Mouse (Mus musculus): ENCODE measurements around the gene Npc1l1. TPM values are rescaled to one million over a fixed set of nuclear protein-coding genes. Genes with fewer than 3 reads are reported as not detected.

The Npc1l1 gene
- polyA plus RNA-seq, 1 experiment from 2014 or later, result 0.04 TPM

- no peaks in the 10 kb centered on the region for H3K36me3 ChIP-seq
- H3K4me3 ChIP-seq, result peak within 1 kb of the TSS; percentile 59
- H3K27ac ChIP-seq (replicated peaks), result peak within 1 kb of the TSS; percentile 98
- H3K27me3 ChIP-seq, result no peaks in the 10 kb centered on the region
- no peaks in the 10 kb centered on the region for H3K9me3 ChIP-seq
- peak within 1 kb of the TSS; percentile 74 for H3K9ac ChIP-seq (replicated peaks)
- under 1% methylated on average over 39 of the region's 39 CpGs for WGBS
- H3K4me1 ChIP-seq, result peaks cover 29% of the 10 kb centered on the region
- peak; percentile 96 for ATAC-seq (replicated peaks)
- H3K4me2 ChIP-seq (replicated peaks), result peak within 1 kb of the TSS; percentile 78
Measured at GRCm38 (mm10) chr11:6200087-6200569, 29.8 kb downstream of the Npc1l1 start, which contains the start of gene Nudcd3. Nudcd3 (minus strand) TSS chr11:6200415.

GRCm38 (mm10) chr11:6199410-6200086 lies 30.4 kb downstream of the Npc1l1 start, which contains the start of gene A730071L15Rik:
A730071L15Rik (plus strand) TSS chr11:6200029.
- WGBS, result 2% methylated on average over 35 of the region's 35 CpGs
- Histone ChIP-seq H3K9me3 (no peaks in the 10 kb centered on the region), H3K4me2 (replicated peaks) (peak within 1 kb of the TSS; percentile 78), H3K4me1 (peaks cover 29% of the 10 kb centered on the region), H3K36me3 (no peaks in the 10 kb centered on the region), H3K27ac (replicated peaks) (peak within 1 kb of the TSS; percentile 98), H3K4me3 (peak within 1 kb of the TSS; percentile 59), H3K27me3 (no peaks in the 10 kb centered on the region), H3K9ac (replicated peaks) (peak within 1 kb of the TSS; percentile 74)
- ATAC-seq (replicated peaks), result peak; percentile 61

GRCm38 (mm10) chr11:6198449-6198848 lies 31.5 kb downstream of the Npc1l1 start:
- Histone ChIP-seq H3K9ac (replicated peaks) (no peak overlapping the region), H3K4me2 (replicated peaks) (peak overlapping the region; percentile 78), H3K27ac (replicated peaks) (no peak overlapping the region), H3K4me3 (peak overlapping the region; percentile 59), H3K36me3 (no peaks in the 10 kb centered on the region), H3K9me3 (no peaks in the 10 kb centered on the region), H3K27me3 (no peaks in the 10 kb centered on the region), H3K4me1 (peaks cover 29% of the 10 kb centered on the region)
- WGBS, result 93% methylated on average over 4 of the region's 4 CpGs
- ATAC-seq (replicated peaks), result no peak

- H3K27ac ChIP-seq (replicated peaks), result no peak overlapping the region
- H3K9me3 ChIP-seq, result no peaks in the 10 kb centered on the region
- H3K4me1 ChIP-seq, result peaks cover 29% of the 10 kb centered on the region
- no peak for ATAC-seq (replicated peaks)
- no peak overlapping the region for H3K4me3 ChIP-seq
- H3K27me3 ChIP-seq, result no peaks in the 10 kb centered on the region
- H3K9ac ChIP-seq (replicated peaks), result no peak overlapping the region
- H3K4me2 ChIP-seq (replicated peaks), result no peak overlapping the region
- WGBS, result 93% methylated on average over 8 of the region's 8 CpGs
- peaks cover 12% of the 10 kb centered on the region; the same call in 1 of the 2 replicates for H3K36me3 ChIP-seq
Measured at GRCm38 (mm10) chr11:6196780-6197179, 33.2 kb downstream of the Npc1l1 start.

- H3K27ac ChIP-seq (replicated peaks), result peak overlapping the region; percentile 58
- WGBS, result 1% methylated on average over 2 of the region's 2 CpGs
Measured at GRCm38 (mm10) chr11:6187878-6188277, 42.1 kb downstream of the Npc1l1 start.

GRCm38 (mm10) chr11:6187399-6187798 lies 42.5 kb downstream of the Npc1l1 start:
- H3K4me2 ChIP-seq (replicated peaks), result no peak overlapping the region
- 83% methylated on average over 3 of the region's 3 CpGs for WGBS
- H3K27ac ChIP-seq (replicated peaks), result peak overlapping the region; percentile 58
- H3K27me3 ChIP-seq, result no peaks in the 10 kb centered on the region
- no peak overlapping the region for H3K9ac ChIP-seq (replicated peaks)
- peak; percentile 47; the same call in 1 of the 2 replicates for ATAC-seq (replicated peaks)
- H3K9me3 ChIP-seq, result no peaks in the 10 kb centered on the region
- H3K36me3 ChIP-seq, result peaks cover 11% of the 10 kb centered on the region; the same call in 1 of the 2 replicates
- H3K4me3 ChIP-seq, result no peak overlapping the region
- peaks cover 34% of the 10 kb centered on the region for H3K4me1 ChIP-seq

More at GRCm38 (mm10) chr11:6187878-6188277, 42.1 kb downstream of the Npc1l1 start:
- no peak overlapping the region for H3K9ac ChIP-seq (replicated peaks)
- no peak overlapping the region for H3K4me2 ChIP-seq (replicated peaks)
- peaks cover 16% of the 10 kb centered on the region; the same call in 1 of the 2 replicates for H3K36me3 ChIP-seq
- H3K9me3 ChIP-seq, result no peaks in the 10 kb centered on the region
- no peak overlapping the region for H3K4me3 ChIP-seq
- no peaks in the 10 kb centered on the region for H3K27me3 ChIP-seq
- ATAC-seq (replicated peaks), result peak; percentile 69
- peaks cover 31% of the 10 kb centered on the region for H3K4me1 ChIP-seq

GRCm38 (mm10) chr11:6184202-6184935 lies 45.6 kb downstream of the Npc1l1 start:
- ATAC-seq (replicated peaks), result no peak
- no peaks in the 10 kb centered on the region for H3K9me3 ChIP-seq
- no peak overlapping the region for H3K4me3 ChIP-seq
- H3K27me3 ChIP-seq, result no peaks in the 10 kb centered on the region
- H3K4me2 ChIP-seq (replicated peaks), result no peak overlapping the region
- H3K27ac ChIP-seq (replicated peaks), result peak overlapping the region; percentile 72
- H3K9ac ChIP-seq (replicated peaks), result no peak overlapping the region
- peaks cover 36% of the 10 kb centered on the region for H3K4me1 ChIP-seq
- WGBS, result 69% methylated on average over 11 of the region's 11 CpGs
- H3K36me3 ChIP-seq, result peaks cover under 1% of the 10 kb centered on the region; the same call in 1 of the 2 replicates

GRCm38 (mm10) chr11:6183246-6183645 lies 46.7 kb downstream of the Npc1l1 start:
- no peaks in the 10 kb centered on the region for H3K36me3 ChIP-seq
- ATAC-seq (replicated peaks), result no peak
- 72% methylated on average over 2 of the region's 2 CpGs for WGBS
- H3K9me3 ChIP-seq, result no peaks in the 10 kb centered on the region
- H3K9ac ChIP-seq (replicated peaks), result no peak overlapping the region
- H3K27ac ChIP-seq (replicated peaks), result peak overlapping the region; percentile 68
- H3K4me2 ChIP-seq (replicated peaks), result no peak overlapping the region; the same call in 1 of the 2 replicates
- no peaks in the 10 kb centered on the region for H3K27me3 ChIP-seq
- no peak overlapping the region for H3K4me3 ChIP-seq
- peaks cover 44% of the 10 kb centered on the region for H3K4me1 ChIP-seq

GRCm38 (mm10) chr11:6180811-6181399 lies 49.0 kb downstream of the Npc1l1 start:
- Histone ChIP-seq H3K9me3 (no peaks in the 10 kb centered on the region), H3K27me3 (no peaks in the 10 kb centered on the region), H3K27ac (replicated peaks) (no peak overlapping the region), H3K4me3 (no peak overlapping the region), H3K9ac (replicated peaks) (no peak overlapping the region), H3K4me2 (replicated peaks) (no peak overlapping the region), H3K36me3 (no peaks in the 10 kb centered on the region), H3K4me1 (peaks cover 39% of the 10 kb centered on the region)
- 62% methylated on average over 6 of the region's 6 CpGs for WGBS
- no peak for ATAC-seq (replicated peaks)

- Histone ChIP-seq H3K9ac (replicated peaks) (no peak overlapping the region), H3K4me1 (peaks cover 29% of the 10 kb centered on the region), H3K4me2 (replicated peaks) (no peak overlapping the region), H3K27ac (replicated peaks) (no peak overlapping the region), H3K9me3 (no peaks in the 10 kb centered on the region), H3K36me3 (no peaks in the 10 kb centered on the region), H3K4me3 (no peak overlapping the region), H3K27me3 (no peaks in the 10 kb centered on the region)
- ATAC-seq (replicated peaks), result no peak
- 14% methylated on average over 8 of the region's 8 CpGs for WGBS
Measured at GRCm38 (mm10) chr11:6179194-6179593, 50.7 kb downstream of the Npc1l1 start.

GRCm38 (mm10) chr11:6178673-6179166 lies 51.2 kb downstream of the Npc1l1 start:
- no peak overlapping the region for H3K27ac ChIP-seq (replicated peaks)
- H3K4me2 ChIP-seq (replicated peaks), result no peak overlapping the region
- no peak for ATAC-seq (replicated peaks)
- H3K4me1 ChIP-seq, result peaks cover 24% of the 10 kb centered on the region
- no peaks in the 10 kb centered on the region for H3K36me3 ChIP-seq
- H3K27me3 ChIP-seq, result no peaks in the 10 kb centered on the region
- no peak overlapping the region for H3K9ac ChIP-seq (replicated peaks)
- no peaks in the 10 kb centered on the region for H3K9me3 ChIP-seq
- H3K4me3 ChIP-seq, result no peak overlapping the region
- WGBS, result 12% methylated on average over 2 of the region's 2 CpGs
